Mouse (Mus musculus) adrenal gland, adult (tissue): ENCODE measurements around the gene Cers5.
"Not testable (repeated sequence)": the region's sequence is repeated elsewhere in the genome, so short reads cannot be mapped to it uniquely, and the experiment has no call there.

Source experiments
- DNase-seq, 2 experiments: peaks; one replicate each; pipeline ENCODE4 v3.0.0; 2022 to 2023; ENCODE audit warnings: low spot score in 1 of 2; ENCODE audit not compliant: inconsistent age in 2 of 2

The Cers5 gene

GRCm38 (mm10) chr15:99772881-99772924, at the start of gene Cers5:
Cers5 (minus strand) TSS chr15:99772885.
- not testable (repeated sequence) for DNase-seq

GRCm38 (mm10) chr15:99819621-99820279, 47.1 kb upstream of the Cers5 start:
- DNase-seq: peak; percentile 35 to 79

DNA sequence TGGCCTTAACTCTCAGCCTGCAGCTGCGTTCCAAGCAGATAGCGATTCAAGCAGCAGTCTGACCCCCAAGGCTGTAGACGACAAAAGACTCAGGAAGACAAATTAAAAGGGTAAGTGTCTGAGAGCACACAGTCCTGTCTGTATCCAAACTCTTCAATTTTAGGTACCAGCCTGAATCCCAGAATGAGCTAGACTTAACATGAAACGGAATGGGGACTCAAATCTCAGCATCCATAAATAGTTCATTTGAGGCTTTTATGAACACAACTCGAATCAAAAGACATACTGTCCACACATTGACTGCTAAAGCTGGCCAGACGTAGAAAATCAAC, 46.4 kb upstream of the Cers5 start:
- DNase-seq: no peak

- DNase-seq: peak; percentile 49 to 75
Measured at GRCm38 (mm10) chr15:99818321-99819108, 45.8 kb upstream of the Cers5 start.

DNA sequence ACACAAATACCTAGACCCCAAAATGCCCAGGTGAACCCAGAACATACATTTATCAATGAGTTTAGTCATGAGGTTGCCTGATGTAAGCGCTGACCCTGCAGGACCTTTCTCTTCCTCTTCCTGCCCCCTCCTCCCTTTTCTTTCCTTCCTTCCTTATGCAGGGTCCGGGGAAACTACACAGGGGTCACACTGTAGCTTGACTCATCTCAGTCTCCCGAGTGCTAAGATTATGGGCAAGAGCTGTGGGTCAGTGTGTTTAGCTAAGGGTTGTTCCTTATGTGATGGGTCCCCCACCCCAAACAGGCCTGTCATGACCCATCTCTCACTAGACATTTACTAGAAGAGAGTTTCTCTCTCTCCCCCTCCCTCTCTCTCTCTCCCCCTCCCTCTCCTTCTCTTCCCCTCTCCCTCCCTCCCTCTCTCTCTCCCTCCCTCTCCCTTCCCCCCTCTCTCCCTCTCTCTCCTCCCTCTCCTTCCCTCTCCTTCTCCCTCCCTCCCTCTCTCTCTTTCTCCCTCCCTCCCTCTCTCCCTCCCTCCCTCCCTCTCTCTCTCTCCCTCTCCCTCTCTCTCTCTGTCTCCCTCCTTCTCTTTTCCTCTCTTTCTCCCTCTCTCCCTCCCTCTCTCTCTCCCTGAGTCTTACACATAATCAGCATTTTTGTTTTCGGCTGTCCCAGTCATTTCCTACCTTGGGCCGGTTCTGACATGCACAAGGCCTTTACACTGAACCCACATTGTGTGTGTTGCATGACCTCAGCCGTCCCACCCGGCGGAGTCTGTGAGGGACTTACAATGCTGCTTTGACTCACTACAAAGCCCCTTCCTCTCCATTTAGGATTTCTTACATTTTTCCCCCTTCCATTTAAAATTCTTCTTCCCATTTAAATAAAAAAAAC, 44.9 kb upstream of the Cers5 start:
- peak in 1 of 2 experiments; percentile 50 for DNase-seq

GRCm38 (mm10) chr15:99815999-99816398, 43.3 kb upstream of the Cers5 start:
- DNase-seq: peak in 1 of 2 experiments; percentile 23

- peak in 1 of 2 experiments; percentile 25 for DNase-seq
Measured at GRCm38 (mm10) chr15:99814554-99815260, 42.0 kb upstream of the Cers5 start.

- DNase-seq: no peak
Measured at GRCm38 (mm10) chr15:99813639-99814038, 41.0 kb upstream of the Cers5 start.

DNA sequence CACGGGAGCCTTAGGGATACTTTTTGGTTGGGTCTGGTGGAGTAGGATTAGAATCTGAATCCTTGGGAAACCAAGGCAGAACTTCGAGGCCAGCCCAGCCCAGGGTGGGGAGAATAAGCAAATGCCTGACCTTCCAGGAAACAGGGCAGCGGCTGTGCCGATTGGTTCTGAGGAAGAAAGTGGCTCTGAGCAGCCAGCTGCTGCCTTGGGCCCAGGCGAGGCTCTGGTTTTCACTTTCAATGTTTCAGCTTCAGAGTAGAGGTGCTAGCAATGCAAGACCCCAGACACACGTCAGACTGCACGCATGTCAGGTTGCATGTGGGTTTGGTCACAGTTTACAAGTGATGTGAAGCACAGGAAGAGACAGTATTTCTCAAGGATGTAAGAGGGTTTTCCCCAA, 39.4 kb upstream of the Cers5 start:
- DNase-seq: no peak

- DNase-seq: no peak
Measured at GRCm38 (mm10) chr15:99807776-99808735, 35.4 kb upstream of the Cers5 start.

DNA sequence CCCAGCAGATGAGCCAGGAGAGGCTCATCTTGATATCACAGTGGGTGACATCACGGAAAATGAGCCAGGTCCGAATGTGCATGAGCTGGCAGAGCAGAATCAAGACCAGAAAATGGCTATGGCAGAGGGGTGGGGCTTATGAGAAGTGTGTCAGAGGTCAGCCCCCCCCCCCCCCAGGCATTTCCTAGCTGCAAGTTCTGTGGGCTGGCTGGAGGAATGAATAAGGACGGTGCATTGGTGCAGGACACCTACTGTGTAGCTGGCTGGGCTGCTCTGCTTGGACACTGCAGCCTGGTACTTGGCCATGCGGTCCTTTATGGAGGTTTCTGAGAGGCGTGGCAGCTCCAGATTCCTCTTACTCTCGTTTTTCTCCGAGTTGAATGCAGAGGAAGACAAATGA, 33.5 kb upstream of the Cers5 start:
- DNase-seq: no peak

GRCm38 (mm10) chr15:99805673-99806072, 33.0 kb upstream of the Cers5 start:
- DNase-seq: no peak

GRCm38 (mm10) chr15:99803186-99803644, 30.5 kb upstream of the Cers5 start:
- DNase-seq: peak in 1 of 2 experiments; percentile 51

- DNase-seq: no peak
Measured at GRCm38 (mm10) chr15:99801885-99802572, 29.3 kb upstream of the Cers5 start.

- DNase-seq: no peak
Measured at GRCm38 (mm10) chr15:99799706-99800105, 27.0 kb upstream of the Cers5 start.

- DNase-seq: no peak
Measured at GRCm38 (mm10) chr15:99797898-99798297, 25.2 kb upstream of the Cers5 start.

DNA sequence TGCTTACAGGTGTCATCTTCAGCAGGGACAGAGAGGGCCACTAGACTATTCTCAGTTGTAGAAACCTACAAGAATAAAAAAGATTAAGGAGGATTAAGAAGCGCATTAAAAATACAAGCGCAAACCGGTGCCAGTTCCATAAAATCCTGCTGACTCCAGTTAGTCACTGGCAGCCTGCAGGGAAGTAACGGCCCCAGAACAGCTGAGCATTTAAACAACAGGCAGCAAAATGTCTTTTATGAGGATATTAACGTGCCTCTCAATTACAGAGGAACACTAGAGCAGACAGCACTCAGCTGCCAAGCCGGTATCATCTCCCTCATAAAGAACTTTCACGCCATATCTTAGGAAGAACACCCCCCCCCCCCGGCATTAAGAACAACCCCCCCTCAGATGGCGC, 24.1 kb upstream of the Cers5 start:
- no peak for DNase-seq

GRCm38 (mm10) chr15:99796066-99796465, 23.4 kb upstream of the Cers5 start:
- DNase-seq: peak in 1 of 2 experiments; percentile 59

DNA sequence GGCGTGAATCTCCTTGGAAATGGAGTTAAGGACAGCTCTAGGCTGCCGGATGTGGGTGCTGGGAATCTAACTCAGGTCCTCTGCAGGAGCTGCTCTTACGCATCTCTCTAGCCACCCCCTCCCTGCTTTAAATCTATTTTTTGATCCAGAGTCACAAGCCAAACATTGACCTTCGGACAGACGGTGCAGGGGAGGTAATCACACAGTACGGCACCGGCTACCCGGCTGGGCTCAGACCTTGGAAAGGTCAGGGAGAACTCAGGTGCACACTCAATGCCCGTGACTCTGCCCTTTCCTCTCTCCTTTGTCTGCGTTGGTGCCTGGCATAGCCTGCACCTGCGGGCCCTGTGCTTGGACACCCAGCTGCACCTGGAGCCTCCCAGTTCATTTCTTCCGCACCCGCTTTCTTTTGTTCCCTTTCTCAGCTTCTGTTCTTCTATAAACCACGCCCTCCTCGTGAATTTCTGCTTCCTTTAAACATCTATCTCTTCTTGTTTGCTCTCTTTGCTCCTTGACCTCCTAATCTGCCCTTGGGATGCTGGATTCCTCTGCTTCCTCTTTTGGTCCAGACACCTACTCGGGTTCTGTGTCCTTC, 19.6 kb upstream of the Cers5 start:
- no peak for DNase-seq
